20 mouse cellular contexts compared by ENCODE assay signal in the genomic region with DNA sequence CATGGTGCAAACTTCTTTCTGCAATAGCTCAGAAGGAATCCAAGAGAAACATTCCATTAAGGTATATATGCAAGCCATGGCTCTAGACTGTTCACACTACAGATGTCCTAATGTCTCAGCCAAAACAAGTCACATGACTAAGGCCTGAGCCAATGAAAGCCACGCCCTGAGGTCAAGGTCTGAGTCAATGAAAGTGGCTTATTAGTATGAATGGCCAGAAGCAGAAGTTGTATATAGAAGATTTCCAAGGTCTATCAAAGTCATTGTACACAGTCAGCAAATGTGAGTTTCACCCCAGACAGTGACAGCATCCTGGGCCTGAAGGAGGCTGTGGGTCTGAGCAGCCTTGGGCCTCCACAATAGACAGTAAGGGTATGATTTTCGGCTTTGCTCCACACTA. TPM values are rescaled to one million over a fixed set of nuclear protein-coding genes. Genes with fewer than 3 reads are reported as not detected.
DNase-seq lines count a peak whose midpoint lies in the region; ATAC-seq and TF ChIP-seq lines count a peak whose summit lies in the region.
"Had no signal": no experiment of that assay in that cellular context is flagged by ENCODE, and none has a peak within 500 bp of the region (broad histone marks: within the 10 kb centered on the region; RNA-seq: fewer than 3 reads in every experiment).

No protein-coding gene starts in this region.

- no peaks in the 10 kb centered on the region for H3K4me1 ChIP-seq in embryonic facial prominence, embryonic 15.5 days
- H3K4me1 ChIP-seq in embryonic facial prominence, embryonic 10.5 days, result no peaks in the 10 kb centered on the region
- H3K4me1 ChIP-seq: heart, embryonic 12.5 days; liver, embryonic 12.5 days; lung, embryonic 15.5 days had no signal

- H3K27me3 ChIP-seq in embryonic facial prominence, embryonic 15.5 days, result no peaks in the 10 kb centered on the region
- H3K27me3 ChIP-seq in embryonic facial prominence, embryonic 10.5 days (replicated peaks; ENCODE audit: low read depth, poor library complexity, severe bottlenecking), result no peaks in the 10 kb centered on the region
- no peaks in the 10 kb centered on the region for H3K27me3 ChIP-seq in myocyte (ENCODE audit: control insufficient read depth, insufficient read depth, insufficient read length)
- H3K27me3 ChIP-seq: heart, embryonic 12.5 days; liver, embryonic 12.5 days; lung, embryonic 15.5 days; megakaryocyte, embryonic 14.5 days had no signal

- H3K9me3 ChIP-seq in embryonic facial prominence, embryonic 15.5 days (replicated peaks), result no peaks in the 10 kb centered on the region
- H3K9me3 ChIP-seq in embryonic facial prominence, embryonic 10.5 days, result no peaks in the 10 kb centered on the region
- H3K9me3 ChIP-seq: heart, embryonic 12.5 days; liver, embryonic 12.5 days; lung, embryonic 15.5 days had no signal

- H3K4me3 ChIP-seq in embryonic facial prominence, embryonic 15.5 days (replicated peaks), result no peak overlapping the region
- no peak overlapping the region for H3K4me3 ChIP-seq in embryonic facial prominence, embryonic 10.5 days
- no peak overlapping the region for H3K4me3 ChIP-seq in myocyte
- H3K4me3 ChIP-seq: heart, embryonic 12.5 days; liver, embryonic 12.5 days; lung, embryonic 15.5 days; megakaryocyte, embryonic 14.5 days had no signal

- peak; percentile 47; the same call in 1 of the 2 replicates for ATAC-seq in embryonic facial prominence, embryonic 15.5 days (ENCODE audit: insufficient number of reproducible peaks, low FRiP score, low TSS enrichment, low read depth)
- ATAC-seq: liver, embryonic 12.5 days had no signal

- DNase-seq in embryonic facial prominence, embryonic 10.5 days (ENCODE audit: low spot score), result no peak
- peak; percentile 15 for DNase-seq in lung, postnatal 36 days
- no peak for DNase-seq in lung, adult 18-20 months
- peak; percentile 39 for DNase-seq in NIH3T3 (ENCODE audit: low read depth)
- no peak for DNase-seq in lung, postnatal 25 days (ENCODE audit: low spot score)
- no peak for DNase-seq in right cerebral cortex, adult 18-20 months
- DNase-seq: B cell, adult 2 months; cerebellum, adult 9-11 months; gastrocnemius, postnatal 10 days; heart, postnatal 4 days; left cerebral cortex, postnatal 4 days; spleen, adult 18-20 months; thymus, postnatal 25 days had no signal

- no peak overlapping the region for H3K27ac ChIP-seq in embryonic facial prominence, embryonic 15.5 days (replicated peaks)
- H3K27ac ChIP-seq in embryonic facial prominence, embryonic 10.5 days (replicated peaks), result no peak overlapping the region
- H3K27ac ChIP-seq: kidney, postnatal 0 days; liver, embryonic 12.5 days; lung, embryonic 15.5 days had no signal

- H3ac ChIP-seq in myocyte (ENCODE audit: control insufficient read depth, insufficient read length), result no peak overlapping the region

- no peak overlapping the region for H3K9ac ChIP-seq in embryonic facial prominence, embryonic 15.5 days
- H3K9ac ChIP-seq: heart, embryonic 12.5 days; liver, embryonic 12.5 days; lung, embryonic 15.5 days had no signal

- 77% methylated on average over 2 of the region's 2 CpGs for WGBS in embryonic facial prominence, embryonic 15.5 days
- 80% methylated on average over 2 of the region's 2 CpGs for WGBS in embryonic facial prominence, embryonic 10.5 days

- no peaks in the 10 kb centered on the region for H3K36me3 ChIP-seq in embryonic facial prominence, embryonic 15.5 days
- no peaks in the 10 kb centered on the region for H3K36me3 ChIP-seq in embryonic facial prominence, embryonic 10.5 days (replicated peaks)
- no peaks in the 10 kb centered on the region for H3K36me3 ChIP-seq in myocyte (ENCODE audit: control insufficient read depth, insufficient read depth)
- H3K36me3 ChIP-seq: heart, embryonic 12.5 days; liver, embryonic 12.5 days; lung, embryonic 15.5 days had no signal

- no peak for TF ChIP-seq POLR2A in myocyte (IDR thresholded peaks at IDR 0.05; ENCODE audit: insufficient read length, low read depth)

- no peaks in the 10 kb centered on the region for H3K79me2 ChIP-seq in myocyte (ENCODE audit: control insufficient read depth, insufficient read depth)

- H3K4me2 ChIP-seq in embryonic facial prominence, embryonic 15.5 days (replicated peaks), result no peak overlapping the region
- H3K4me2 ChIP-seq in myocyte (ENCODE audit: low read depth), result no peak overlapping the region
- H3K4me2 ChIP-seq: heart, embryonic 12.5 days; liver, embryonic 12.5 days; lung, embryonic 15.5 days had no signal

TF ChIP-seq in myocyte, 11 proteins besides CTCF, POLR2A, EP300 and RAD21:
- no peak for TF ChIP-seq MYOD1 (IDR thresholded peaks at IDR 0.05; ENCODE audit: control insufficient read depth in 1 of 3, insufficient read length in 2 of 3, low read depth in 2 of 3)
- peak; percentile 40 for TF ChIP-seq USF1 (IDR thresholded peaks at IDR 0.05; ENCODE audit: low read depth)

RNA-seq across cellular contexts. Expression of a gene that starts 52.2 kb away (rescaled TPM):
- 2.6 and 5.2 TPM in 2 replicates for polyA plus RNA-seq in embryonic facial prominence, embryonic 15.5 days (2015; fragmentation: Nextera tagmentation; extraction: Ambion mirVana)
- polyA plus RNA-seq in embryonic facial prominence, embryonic 10.5 days (2016; fragmentation: Nextera tagmentation; extraction: Ambion mirVana), result 0.24 TPM in 1 of 2 replicates, not detected in the other
- polyA plus RNA-seq in myocyte (2012; fragmentation: generic; extraction: Trizol), result 24.4 TPM

Comparison
In these comparisons a context has a peak if more than half of its experiments do, and no peak if none do; other contexts are left out.
1. DNase-seq: peak in lung, postnatal 36 days (single experiment) and NIH3T3 (single experiment); none in embryonic facial prominence, embryonic 10.5 days (single experiment), lung, adult 18-20 months (0 of 2), lung, postnatal 25 days (single experiment) and right cerebral cortex, adult 18-20 months (single experiment).